Mouse (Mus musculus) heart, embryonic 12.5 days (tissue): ENCODE measurements around the gene Tiam1. TPM values are rescaled to one million over a fixed set of nuclear protein-coding genes. Genes with fewer than 3 reads are reported as not detected.

Experiments used
- ATAC-seq: fragments of 200-750 bp; cut with Nextera tagmentation; 2 replicates; pipeline ENCODE4 v1.8.0; 2017; ENCODE audit warnings: moderate TSS enrichment, moderate library complexity; ENCODE audit not compliant: insufficient number of reproducible peaks, low FRiP score
- H3K27ac ChIP-seq: fragments of 300-500 bp; sonication (generic); 2 replicates; pipeline ENCODE4 v1.5.1; 2016; ENCODE audit warnings: mild to moderate bottlenecking, moderate library complexity; ENCODE audit not compliant: poor library complexity, severe bottlenecking
- H3K27me3 ChIP-seq: fragments of 300-500 bp; sonication (generic); replicated peaks from 2 replicates; pipeline ENCODE4 v1.6.1; 2016; ENCODE audit warnings: mild to moderate bottlenecking, moderate library complexity
- H3K36me3 ChIP-seq: fragments of 300-500 bp; sonication (generic); 2 replicates; pipeline ENCODE4 v1.6.1; 2016; ENCODE audit warnings: mild to moderate bottlenecking, moderate library complexity
- H3K4me1 ChIP-seq: fragments of 300-500 bp; sonication (generic); replicated peaks from 2 replicates; pipeline ENCODE4 v1.6.1; 2016; ENCODE audit warnings: mild to moderate bottlenecking
- H3K4me2 ChIP-seq: fragments of 300-500 bp; sonication (generic); 2 replicates; pipeline ENCODE4 v1.6.1; 2016; ENCODE audit warnings: mild to moderate bottlenecking, moderate library complexity
- H3K4me3 ChIP-seq: fragments of 300-500 bp; sonication (generic); 2 replicates; pipeline ENCODE4 v1.5.1; 2016; ENCODE audit warnings: mild to moderate bottlenecking
- H3K9ac ChIP-seq: fragments of 300-500 bp; sonication (generic); 2 replicates; pipeline ENCODE4 v1.6.1; 2016; ENCODE audit warnings: mild to moderate bottlenecking, moderate library complexity
- H3K9me3 ChIP-seq: fragments of 300-500 bp; sonication (generic); replicated peaks from 2 replicates; pipeline ENCODE4 v1.6.1; 2016; ENCODE audit warnings: mild to moderate bottlenecking, moderate library complexity
- WGBS: fragments of 180-500 bp; shearing (Covaris S2); methylation state at CpG from one replicate; pipeline ENCODE4 v1.1.7; 2016; 5-methylcytosine and 5-hydroxymethylcytosine counted together
- polyA plus RNA-seq: library from polyadenylated mRNA; unstranded; fragments of >200 nt; fragmentation: Nextera tagmentation; extraction: Ambion mirVana; gene quantifications from 2 replicates; pipeline ENCODE4 v1.2.1, GENCODE M21; 2016

Gene Tiam1
- polyA plus RNA-seq, 1 experiment from 2014 or later = 16.9 TPM

GRCm38 (mm10) chr16:89936571-89936970, 207.0 kb downstream of the Tiam1 start:
- H3K9me3 ChIP-seq = peaks cover 10% of the 10 kb centered on the region
- WGBS = 50% methylated on average over 6 of the region's 6 CpGs
- no peak for ATAC-seq
- H3K4me1 ChIP-seq = no peaks in the 10 kb centered on the region
- H3K9ac ChIP-seq = no peak overlapping the region
- H3K36me3 ChIP-seq = 0 out of 2 replicates have a peak, but pooled peaks cover 2% of the 10 kb centered on the region
- no peaks in the 10 kb centered on the region for H3K27me3 ChIP-seq
- H3K4me2 ChIP-seq = no peak overlapping the region
- no peak overlapping the region for H3K27ac ChIP-seq
- H3K4me3 ChIP-seq = no peak overlapping the region

GRCm38 (mm10) chr16:89935398-89935797, 208.2 kb downstream of the Tiam1 start:
- no peak overlapping the region for H3K9ac ChIP-seq
- no peaks in the 10 kb centered on the region for H3K36me3 ChIP-seq
- H3K27me3 ChIP-seq = no peaks in the 10 kb centered on the region
- no peak overlapping the region for H3K4me3 ChIP-seq
- no peaks in the 10 kb centered on the region for H3K4me1 ChIP-seq
- no peak overlapping the region for H3K27ac ChIP-seq
- ATAC-seq = no peak
- 76% methylated on average over 12 of the region's 12 CpGs for WGBS
- no peaks in the 10 kb centered on the region for H3K9me3 ChIP-seq
- no peak overlapping the region for H3K4me2 ChIP-seq

GRCm38 (mm10) chr16:89934616-89935015, 209.0 kb downstream of the Tiam1 start:
- 87% methylated on average over 10 of the region's 10 CpGs for WGBS
- Histone ChIP-seq H3K27ac (no peak overlapping the region), H3K27me3 (no peaks in the 10 kb centered on the region), H3K36me3 (no peaks in the 10 kb centered on the region), H3K9me3 (0 out of 2 replicates have a peak, but pooled peaks cover 2% of the 10 kb centered on the region), H3K4me3 (no peak overlapping the region), H3K9ac (no peak overlapping the region), H3K4me2 (no peak overlapping the region), H3K4me1 (no peaks in the 10 kb centered on the region)
- no peak for ATAC-seq

- H3K9ac ChIP-seq = no peak overlapping the region
- no peaks in the 10 kb centered on the region for H3K27me3 ChIP-seq
- H3K4me2 ChIP-seq = no peak overlapping the region
- H3K4me1 ChIP-seq = no peaks in the 10 kb centered on the region
- WGBS = 81% methylated on average over 7 of the region's 7 CpGs
- H3K9me3 ChIP-seq = 0 out of 2 replicates have a peak, but pooled peaks cover 2% of the 10 kb centered on the region
- H3K27ac ChIP-seq = no peak overlapping the region
- ATAC-seq = no peak
- no peaks in the 10 kb centered on the region for H3K36me3 ChIP-seq
- no peak overlapping the region for H3K4me3 ChIP-seq
Measured at GRCm38 (mm10) chr16:89933976-89934375, 209.6 kb downstream of the Tiam1 start.

- Histone ChIP-seq H3K4me3 (no peak overlapping the region), H3K4me2 (no peak overlapping the region), H3K9me3 (0 out of 2 replicates have a peak, but pooled peaks cover 2% of the 10 kb centered on the region), H3K36me3 (no peaks in the 10 kb centered on the region), H3K27me3 (no peaks in the 10 kb centered on the region), H3K4me1 (peaks cover 17% of the 10 kb centered on the region), H3K9ac (no peak overlapping the region), H3K27ac (no peak overlapping the region)
- ATAC-seq = no peak
- WGBS = 83% methylated on average over 7 of the region's 7 CpGs
Measured at GRCm38 (mm10) chr16:89928611-89929010, 215.0 kb downstream of the Tiam1 start.

GRCm38 (mm10) chr16:89924249-89924890, 219.2 kb downstream of the Tiam1 start:
- no peak overlapping the region for H3K9ac ChIP-seq
- ATAC-seq = no peak; the same call in 1 of the 2 replicates
- 56% methylated on average over 14 of the region's 14 CpGs for WGBS
- H3K27ac ChIP-seq = no peak overlapping the region
- no peaks in the 10 kb centered on the region for H3K9me3 ChIP-seq
- peaks cover 23% of the 10 kb centered on the region for H3K4me1 ChIP-seq
- no peak overlapping the region for H3K4me3 ChIP-seq
- no peaks in the 10 kb centered on the region for H3K36me3 ChIP-seq
- H3K27me3 ChIP-seq = no peaks in the 10 kb centered on the region
- 0 out of 2 replicates have a peak overlapping the region, but pooled peaks have one; percentile 17 for H3K4me2 ChIP-seq

- 77% methylated on average over 8 of the region's 8 CpGs for WGBS
- Histone ChIP-seq H3K4me1 (peaks cover 23% of the 10 kb centered on the region), H3K27me3 (no peaks in the 10 kb centered on the region), H3K9ac (no peak overlapping the region), H3K4me2 (no peak overlapping the region), H3K9me3 (no peaks in the 10 kb centered on the region), H3K36me3 (no peaks in the 10 kb centered on the region), H3K27ac (no peak overlapping the region), H3K4me3 (no peak overlapping the region)
- no peak for ATAC-seq
Measured at GRCm38 (mm10) chr16:89923311-89923710, 220.3 kb downstream of the Tiam1 start.

- H3K36me3 ChIP-seq = no peaks in the 10 kb centered on the region
- H3K27me3 ChIP-seq = no peaks in the 10 kb centered on the region
- H3K4me2 ChIP-seq = no peak overlapping the region
- peaks cover 23% of the 10 kb centered on the region for H3K4me1 ChIP-seq
- H3K9ac ChIP-seq = no peak overlapping the region
- H3K27ac ChIP-seq = no peak overlapping the region
- ATAC-seq = no peak
- no peaks in the 10 kb centered on the region for H3K9me3 ChIP-seq
- 89% methylated on average over 8 of the region's 8 CpGs for WGBS
- H3K4me3 ChIP-seq = no peak overlapping the region
Measured at GRCm38 (mm10) chr16:89922458-89922857, 221.1 kb downstream of the Tiam1 start.

GRCm38 (mm10) chr16:89921370-89921769, 222.2 kb downstream of the Tiam1 start:
- no peak overlapping the region for H3K4me3 ChIP-seq
- H3K9me3 ChIP-seq = no peaks in the 10 kb centered on the region
- H3K4me1 ChIP-seq = peaks cover 18% of the 10 kb centered on the region
- 84% methylated on average over 14 of the region's 14 CpGs for WGBS
- no peaks in the 10 kb centered on the region for H3K27me3 ChIP-seq
- no peak for ATAC-seq
- H3K9ac ChIP-seq = no peak overlapping the region
- no peaks in the 10 kb centered on the region for H3K36me3 ChIP-seq
- H3K27ac ChIP-seq = no peak overlapping the region
- H3K4me2 ChIP-seq = no peak overlapping the region

- Histone ChIP-seq H3K4me2 (no peak overlapping the region), H3K9ac (no peak overlapping the region), H3K36me3 (no peaks in the 10 kb centered on the region), H3K27ac (no peak overlapping the region), H3K27me3 (no peaks in the 10 kb centered on the region), H3K4me3 (no peak overlapping the region), H3K4me1 (peaks cover 18% of the 10 kb centered on the region), H3K9me3 (no peaks in the 10 kb centered on the region)
- WGBS = 76% methylated on average over 8 of the region's 8 CpGs
- no peak for ATAC-seq
Measured at GRCm38 (mm10) chr16:89920417-89920816, 223.2 kb downstream of the Tiam1 start.

- Histone ChIP-seq H3K9me3 (no peaks in the 10 kb centered on the region), H3K9ac (no peak overlapping the region), H3K4me2 (no peak overlapping the region), H3K36me3 (no peaks in the 10 kb centered on the region), H3K4me3 (no peak overlapping the region), H3K4me1 (peaks cover 6% of the 10 kb centered on the region; the same call in 1 of the 2 replicates), H3K27ac (no peak overlapping the region), H3K27me3 (no peaks in the 10 kb centered on the region)
- ATAC-seq = no peak
- 91% methylated on average over 15 of the region's 15 CpGs for WGBS
Measured at GRCm38 (mm10) chr16:89917404-89917803, 226.2 kb downstream of the Tiam1 start.

- Histone ChIP-seq H3K9ac (no peak overlapping the region), H3K9me3 (no peaks in the 10 kb centered on the region), H3K27ac (no peak overlapping the region), H3K36me3 (no peaks in the 10 kb centered on the region), H3K4me1 (peaks cover 11% of the 10 kb centered on the region; the same call in 1 of the 2 replicates), H3K27me3 (no peaks in the 10 kb centered on the region), H3K4me2 (no peak overlapping the region), H3K4me3 (no peak overlapping the region)
- WGBS = 92% methylated on average over 4 of the region's 4 CpGs
- ATAC-seq = no peak
Measured at GRCm38 (mm10) chr16:89914946-89915345, 228.6 kb downstream of the Tiam1 start.
